Mouse (Mus musculus) neural tube, embryonic 10.5 days (tissue): ENCODE data around the gene Baiap2l1.

Source experiments
- DNase-seq: peaks from one replicate; pipeline ENCODE4 v3.0.0-alpha.2; 2017; ENCODE audit warnings: low spot score; ENCODE audit errors: extremely low spot score

The Baiap2l1 gene

DNA sequence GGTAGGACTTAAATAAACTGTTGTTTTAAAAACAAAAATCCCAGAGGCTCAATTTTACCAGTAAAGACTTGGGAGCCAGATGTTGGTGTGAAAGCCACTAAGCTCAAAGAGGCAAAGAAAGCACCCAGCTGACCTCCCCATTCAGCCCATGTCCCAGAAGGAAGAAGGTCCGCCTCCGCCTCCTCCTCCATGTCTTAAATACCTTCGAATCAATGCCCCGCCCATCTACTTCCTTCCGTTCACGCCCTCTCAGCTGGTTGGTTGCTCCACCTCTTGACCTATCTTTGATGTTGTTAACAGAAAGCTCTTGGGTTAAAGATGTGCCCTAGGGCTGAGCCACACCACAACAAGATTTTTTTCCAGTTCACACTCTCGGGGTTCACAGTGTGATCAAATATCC lies 127.7 kb downstream of the Baiap2l1 start:
- no peak for DNase-seq

- no peak for DNase-seq
Measured at GRCm38 (mm10) chr5:144226220-144226619, 131.7 kb downstream of the Baiap2l1 start.

- DNase-seq = no peak
Measured at GRCm38 (mm10) chr5:144223899-144224816, 133.8 kb downstream of the Baiap2l1 start.

DNA sequence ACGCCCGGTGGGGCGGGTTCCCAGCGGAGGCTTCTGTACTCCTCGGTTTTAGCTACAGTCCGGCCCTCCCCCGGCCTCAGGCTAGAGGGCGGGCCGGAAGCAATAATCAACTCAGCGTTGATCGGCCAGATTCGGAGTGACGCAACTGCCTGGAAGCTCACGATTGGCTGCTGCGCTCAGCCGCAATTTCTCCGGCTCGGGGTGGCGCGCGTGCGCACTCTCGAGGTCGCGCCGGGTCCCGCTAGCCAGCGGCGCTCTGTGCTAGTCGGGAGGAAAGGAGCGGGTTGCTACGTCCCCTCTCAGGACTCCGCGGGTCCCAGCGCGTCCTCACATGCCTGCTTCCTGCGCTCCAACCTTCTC lies 134.4 kb downstream of the Baiap2l1 start, which contains the start of gene Tecpr1:
TSS of gene Tecpr1 (minus strand) at position 113 of the 360 bp plus-strand sequence.
- peak; percentile 92 for DNase-seq

- no peak for DNase-seq
Measured at GRCm38 (mm10) chr5:144222811-144223502, 135.0 kb downstream of the Baiap2l1 start.

GRCm38 (mm10) chr5:144221305-144221704 lies 136.6 kb downstream of the Baiap2l1 start:
- DNase-seq = no peak

DNA sequence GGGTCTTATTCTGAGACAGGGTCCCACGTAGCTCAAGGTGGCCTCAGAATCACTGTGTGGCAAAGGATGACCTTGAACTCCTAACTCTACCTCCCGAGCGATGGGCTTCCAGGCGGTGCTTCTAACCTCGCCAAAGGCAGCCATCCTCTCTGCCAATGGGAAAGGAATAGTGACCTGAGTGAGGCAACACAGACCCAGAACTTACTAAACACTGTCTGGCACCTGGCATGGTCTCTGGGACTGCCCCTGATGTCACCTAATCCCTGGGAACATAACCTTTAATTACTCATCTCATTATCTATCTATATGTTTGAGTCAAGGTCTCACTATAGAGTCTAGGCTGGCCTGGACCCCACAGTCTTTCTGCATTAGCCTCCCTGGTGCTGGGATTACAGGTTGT lies 138.0 kb downstream of the Baiap2l1 start:
- DNase-seq = no peak

- DNase-seq = no peak
Measured at GRCm38 (mm10) chr5:144219306-144219705, 138.6 kb downstream of the Baiap2l1 start.

GRCm38 (mm10) chr5:144218061-144218460 lies 139.9 kb downstream of the Baiap2l1 start:
- no peak for DNase-seq

DNA sequence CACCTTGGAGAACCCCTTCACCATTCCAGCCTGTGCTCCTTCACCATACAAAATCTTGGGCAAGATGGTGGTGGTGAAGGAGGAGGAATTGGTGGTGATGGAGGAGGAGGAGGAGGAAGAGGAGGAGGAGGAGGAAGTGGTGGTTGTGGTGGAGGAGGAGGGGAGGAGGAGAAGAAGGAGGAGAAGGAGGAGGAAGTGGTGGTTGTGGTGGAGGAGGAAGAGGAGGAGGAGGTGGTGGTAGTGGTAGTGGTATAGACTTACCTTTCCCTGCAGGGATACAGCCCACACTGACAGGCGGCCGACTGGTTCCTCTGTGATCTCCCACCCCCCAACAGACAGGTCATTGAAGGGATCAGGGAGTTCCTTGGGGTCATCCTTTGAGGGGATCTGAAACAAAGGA lies 141.9 kb downstream of the Baiap2l1 start:
- DNase-seq = no peak
